Mouse (Mus musculus) heart, postnatal 0 days (tissue): ENCODE data around the gene Zfp334.

Experiments
- CTCF ChIP-seq: IDR thresholded peaks from 2 replicates; pipeline ENCODE4 v1.5.1; 2016; ENCODE audit warnings: antibody characterized with exemption, control low read depth, low read depth
- EP300 ChIP-seq: IDR thresholded peaks from 2 replicates; pipeline ENCODE4 v1.6.1; 2016; ENCODE audit warnings: antibody characterized with exemption, low read depth

- TF ChIP-seq EP300 (no peak), CTCF (no peak)
These were observed 26.3 kb upstream of the Zfp334 start for GRCm38 (mm10) chr2:165414321-165414720.
